Mouse (Mus musculus) monocyte, adult 2 months (primary cell): ENCODE measurements around the gene Map3k21.

Experiments
- DNase-seq, 2 experiments: peaks; one replicate each; pipeline ENCODE4 v3.0.0; 2022; ENCODE audit warnings: low spot score in 2 of 2, low read depth in 1 of 2

Gene Map3k21

DNA sequence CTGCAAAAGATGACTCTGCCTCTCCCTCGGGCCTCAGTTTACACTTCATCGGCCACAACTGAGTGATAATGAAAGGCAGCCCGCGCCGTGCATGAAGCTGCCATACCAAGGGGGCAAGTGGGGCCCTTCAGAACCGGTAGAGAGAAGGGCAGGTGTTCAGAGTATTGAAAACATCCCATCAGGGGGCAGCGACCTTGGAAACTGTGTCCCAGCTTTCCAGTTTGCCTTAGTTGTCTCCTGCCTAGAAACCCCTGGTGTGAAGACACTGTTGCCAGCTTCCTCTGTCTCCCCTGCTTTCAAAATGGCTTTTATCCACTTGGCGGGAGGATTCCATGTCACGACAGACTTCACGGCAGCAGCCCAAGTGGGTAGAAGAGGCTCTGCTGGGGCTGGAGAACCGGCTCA, 53.6 kb downstream of the Map3k21 start:
- no peak for DNase-seq

- no peak for DNase-seq
Measured at GRCm38 (mm10) chr8:125971336-125971735, 61.1 kb downstream of the Map3k21 start.

DNA sequence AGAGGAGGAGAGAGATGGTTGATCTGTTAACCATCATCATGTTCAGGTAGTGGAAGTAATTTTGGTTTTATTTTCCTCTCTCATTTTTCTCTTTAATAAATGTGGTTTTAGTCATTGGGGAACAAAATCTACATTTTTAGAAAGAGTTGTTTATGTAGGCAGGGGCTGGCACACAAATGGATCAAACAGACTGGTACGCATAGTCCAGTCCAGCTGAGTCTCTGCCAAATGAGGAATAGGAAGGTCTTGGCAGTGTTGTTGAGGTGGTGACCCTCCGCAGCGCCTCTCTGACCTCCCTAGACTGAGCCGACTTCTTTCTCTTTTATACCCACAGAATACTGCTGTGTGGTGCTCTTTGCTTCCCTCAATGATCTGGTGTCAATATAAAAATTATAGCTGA, 65.7 kb downstream of the Map3k21 start:
- no peak for DNase-seq

GRCm38 (mm10) chr8:125980826-125981225, 70.6 kb downstream of the Map3k21 start:
- DNase-seq, result no peak

- no peak for DNase-seq
Measured at GRCm38 (mm10) chr8:125983515-125983914, 73.3 kb downstream of the Map3k21 start.

- no peak for DNase-seq
Measured at GRCm38 (mm10) chr8:125984140-125984539, 73.9 kb downstream of the Map3k21 start.

DNA sequence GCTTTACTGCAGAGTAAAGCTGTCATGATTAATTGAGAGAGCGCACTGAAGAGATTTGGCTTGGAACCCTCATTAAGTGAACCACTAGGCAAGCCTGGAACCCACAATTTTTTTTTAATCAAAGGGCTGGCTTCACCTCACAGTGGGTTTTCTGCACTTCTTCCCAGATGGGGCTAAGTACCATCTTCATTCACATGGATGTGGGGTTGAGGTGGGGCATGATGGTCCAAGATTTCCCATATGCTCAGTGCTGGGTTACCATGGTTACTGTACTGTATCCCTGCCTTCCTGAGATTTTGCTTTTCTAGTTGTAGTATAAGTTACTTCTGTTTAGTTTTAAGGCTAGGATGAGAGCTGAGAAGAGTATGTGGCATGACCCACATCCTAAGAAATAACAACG, 75.1 kb downstream of the Map3k21 start:
- no peak for DNase-seq

DNA sequence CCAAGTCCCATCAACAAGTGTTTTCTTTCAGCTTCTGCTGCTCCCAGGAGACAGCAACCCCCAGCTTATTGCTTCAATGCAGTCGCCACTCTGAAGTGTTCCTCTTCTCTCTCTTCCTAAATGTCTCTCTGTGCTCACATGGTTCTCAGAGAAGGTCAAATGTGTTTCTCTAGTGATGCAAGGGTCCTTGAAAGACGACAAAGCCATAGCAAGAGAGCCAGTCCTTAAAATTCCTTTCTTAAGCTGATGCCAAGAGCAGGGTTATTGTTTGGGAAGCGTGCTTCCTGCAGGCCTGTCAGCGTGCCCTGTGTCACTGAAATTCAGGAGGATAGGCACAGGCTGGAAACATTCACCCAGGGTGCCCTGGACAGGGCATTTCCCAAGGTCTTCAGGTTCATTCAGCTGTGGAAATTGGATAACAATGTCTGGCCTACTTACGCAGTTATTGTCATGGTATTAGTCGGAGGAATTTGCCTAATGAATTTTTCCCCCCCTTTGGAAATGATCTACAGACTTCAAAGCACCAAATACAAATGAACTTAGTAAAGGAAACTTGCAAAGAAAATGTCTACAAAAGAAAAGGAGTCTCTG, 76.8 kb downstream of the Map3k21 start:
- DNase-seq, result no peak

DNA sequence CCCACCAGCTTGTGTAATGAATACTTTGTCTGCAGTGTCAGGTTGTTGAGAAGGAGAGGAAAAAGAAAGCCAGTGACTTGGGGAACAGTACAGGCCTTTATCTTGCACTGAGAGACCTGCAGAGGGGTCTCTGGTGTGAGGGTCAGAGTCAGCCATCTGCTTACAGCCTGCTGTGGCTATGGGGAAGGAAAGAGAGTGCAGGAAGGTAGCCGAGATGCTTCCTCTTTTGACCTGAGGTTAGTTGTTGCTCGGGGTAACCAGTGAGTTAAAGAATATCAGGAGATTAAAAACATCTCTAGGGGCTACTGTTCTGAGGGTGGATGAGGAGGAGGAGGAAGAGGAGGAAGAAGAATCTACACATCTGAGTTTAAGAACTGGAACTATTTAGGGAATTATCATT, 77.7 kb downstream of the Map3k21 start:
- no peak for DNase-seq

DNA sequence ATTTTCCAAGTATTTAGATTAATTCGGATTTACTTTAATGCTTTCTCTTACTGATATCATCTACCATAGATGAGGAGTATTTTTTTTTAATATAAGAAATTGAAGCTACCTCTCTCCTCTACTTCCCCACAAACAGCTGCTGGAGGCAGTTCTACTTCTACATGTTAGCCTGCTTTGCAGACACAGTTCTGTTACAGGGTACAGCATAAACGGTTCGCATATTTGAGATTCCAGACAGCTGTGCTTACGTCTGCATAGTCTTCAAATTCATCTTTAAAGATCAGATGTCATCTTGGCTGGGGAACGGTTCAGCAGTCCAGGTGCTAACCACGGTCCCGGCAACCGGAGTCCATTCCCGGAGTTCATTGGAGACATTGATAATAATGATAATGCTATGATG, 83.4 kb downstream of the Map3k21 start:
- no peak for DNase-seq

DNA sequence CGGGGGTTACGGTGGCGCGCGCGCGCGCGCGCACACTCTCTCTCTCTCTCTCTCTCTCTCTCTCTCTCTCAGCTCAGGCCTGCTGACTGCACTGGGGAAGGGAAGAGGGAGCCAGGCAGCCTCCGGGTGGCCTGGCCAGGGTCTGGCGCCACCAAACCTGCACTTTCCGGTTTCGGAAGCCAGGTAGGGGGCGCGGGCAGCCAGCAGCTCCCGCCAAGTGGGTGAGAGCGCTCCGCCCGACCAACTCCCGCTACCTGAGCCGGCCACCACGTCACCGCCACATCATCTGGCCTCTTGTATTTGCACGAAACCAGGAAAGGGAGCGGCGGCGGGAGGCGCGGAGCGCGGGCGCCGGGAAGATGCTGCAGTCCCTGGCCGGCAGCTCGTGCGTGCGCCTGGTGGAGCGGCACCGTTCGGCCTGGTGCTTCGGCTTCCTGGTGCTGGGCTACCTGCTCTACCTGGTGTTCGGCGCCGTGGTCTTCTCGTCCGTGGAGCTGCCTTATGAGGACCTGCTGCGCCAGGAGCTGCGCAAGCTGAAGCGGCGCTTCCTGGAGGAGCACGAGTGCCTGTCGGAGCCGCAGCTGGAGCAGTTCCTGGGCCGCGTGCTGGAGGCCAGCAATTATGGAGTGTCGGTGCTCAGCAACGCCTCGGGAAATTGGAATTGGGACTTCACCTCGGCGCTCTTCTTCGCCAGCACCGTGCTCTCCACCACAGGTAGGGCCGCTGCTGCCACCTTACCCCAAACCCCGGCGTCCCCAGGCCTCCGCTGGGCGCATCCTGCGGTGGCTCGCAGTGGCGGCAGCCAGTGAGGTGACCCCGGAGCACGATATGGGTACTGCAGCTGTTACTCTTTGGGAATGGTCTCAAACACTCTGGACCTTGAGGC, 85.1 kb downstream of the Map3k21 start, which contains the start of gene Kcnk1:
Gene Kcnk1 (plus strand): TSS at position 70 of the 886 bp plus-strand sequence.
- no peak for DNase-seq

DNA sequence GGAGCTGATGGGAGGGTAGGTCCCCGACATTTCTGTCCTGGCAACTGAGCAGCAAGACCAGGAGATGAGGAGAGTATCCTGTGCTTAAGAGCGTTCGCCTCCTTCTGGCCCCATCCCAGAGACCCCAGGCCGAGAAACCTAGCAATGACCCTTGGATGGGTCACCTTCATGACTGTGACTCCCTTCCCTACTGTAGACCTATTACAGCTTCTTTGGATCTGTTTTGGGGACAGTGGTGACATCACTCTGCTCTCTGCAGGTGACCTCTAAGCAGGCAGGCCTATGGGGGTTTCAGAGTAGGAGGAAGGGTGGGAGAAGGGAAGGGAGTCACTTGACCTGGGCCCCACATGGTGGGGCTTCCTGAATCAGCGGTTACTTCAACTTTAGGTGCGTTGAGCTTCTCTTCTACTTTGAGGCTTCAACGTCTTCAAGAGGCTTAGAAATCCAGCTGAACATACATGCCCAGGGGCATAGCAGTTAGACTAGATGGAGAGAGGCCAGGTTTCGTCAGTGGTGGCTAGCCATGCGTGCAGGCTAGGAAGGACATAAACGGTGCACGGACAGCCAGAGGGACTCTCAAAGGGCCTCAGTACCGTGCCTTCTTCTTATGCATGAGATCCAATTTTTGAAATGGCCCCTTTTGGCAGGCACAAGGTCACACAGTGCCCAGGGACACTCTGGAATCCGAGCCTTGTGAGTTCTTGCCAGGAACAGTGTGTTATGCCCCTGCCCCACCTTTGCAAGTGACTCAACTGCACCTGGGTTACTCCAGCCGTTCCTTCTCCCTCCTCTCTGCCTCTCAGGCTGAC, 86.0 kb downstream of the Map3k21 start:
- DNase-seq, result no peak

DNA sequence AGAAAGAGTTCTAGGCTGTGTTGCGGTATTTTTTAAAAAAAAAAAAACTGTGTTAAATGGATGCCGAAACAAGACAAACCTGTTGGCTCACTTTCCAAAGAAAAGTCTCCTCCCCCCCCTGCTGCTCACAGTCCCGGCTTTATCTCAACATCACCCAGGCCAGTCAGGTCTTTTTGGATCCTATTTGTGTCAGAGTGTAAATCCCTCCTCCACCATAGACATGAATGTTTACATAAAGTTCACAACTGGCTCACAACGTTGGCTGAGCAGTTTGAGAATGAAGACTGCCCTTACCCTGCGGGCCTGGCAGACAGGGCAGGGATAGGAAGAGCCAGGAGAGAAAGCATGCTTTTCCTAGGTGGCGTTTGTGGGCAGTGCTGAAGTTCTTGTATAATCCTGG, 86.7 kb downstream of the Map3k21 start:
- no peak for DNase-seq
